Mouse (Mus musculus) kidney, embryonic 14.5 days (tissue): ENCODE measurements at regions not wholly inside any gene's neighbourhood (a gene's known extent, or its start where the extent isn't known, plus 50 kb on each side); places are given as distances from the start of the nearest gene placed in this dataset.

ENCODE experiments used
- ATAC-seq: fragments of 200-750 bp; cut with Nextera tagmentation; 2 replicates; pipeline ENCODE4 v1.8.0; 2017; ENCODE audit warnings: moderate number of reproducible peaks, mild to moderate bottlenecking, moderate TSS enrichment, moderate library complexity; ENCODE audit not compliant: low FRiP score, low TSS enrichment
- H3K27ac ChIP-seq: fragments of 300-500 bp; sonication (generic); 2 replicates; pipeline ENCODE4 v1.5.1; 2014; ENCODE audit warnings: low read depth, mild to moderate bottlenecking, low read length, moderate library complexity, mixed read lengths
- H3K27me3 ChIP-seq: fragments of 300-500 bp; sonication (generic); 2 replicates; pipeline ENCODE4 v1.6.1; 2014; ENCODE audit warnings: mild to moderate bottlenecking, low read length; ENCODE audit not compliant: control insufficient read depth, insufficient read depth
- H3K36me3 ChIP-seq: fragments of 300-500 bp; sonication (generic); 2 replicates; pipeline ENCODE4 v1.6.1; 2014; ENCODE audit warnings: low read length, mixed read lengths; ENCODE audit not compliant: control insufficient read depth, insufficient read depth
- H3K4me1 ChIP-seq: fragments of 300-500 bp; sonication (generic); 2 replicates; pipeline ENCODE4 v1.6.1; 2014; ENCODE audit warnings: low read length, mixed read lengths; ENCODE audit not compliant: control insufficient read depth, insufficient read depth
- H3K4me2 ChIP-seq: fragments of 300-500 bp; sonication (generic); replicated peaks from 2 replicates; pipeline ENCODE4 v1.6.1; 2014; ENCODE audit warnings: low read depth, mild to moderate bottlenecking, low read length
- H3K4me3 ChIP-seq: fragments of 300-500 bp; sonication (generic); 2 replicates; pipeline ENCODE4 v1.5.1; 2014; ENCODE audit warnings: mild to moderate bottlenecking, low read length
- H3K9ac ChIP-seq: fragments of 300-500 bp; sonication (generic); 2 replicates; pipeline ENCODE4 v1.6.1; 2014; ENCODE audit warnings: low read depth, mild to moderate bottlenecking, low read length, moderate library complexity
- H3K9me3 ChIP-seq: fragments of 300-500 bp; sonication (generic); 2 replicates; pipeline ENCODE4 v1.6.1; 2016; ENCODE audit warnings: low read length; ENCODE audit not compliant: control insufficient read depth
- WGBS: fragments of 180-500 bp; shearing (Covaris S2); extraction: QIAGEN DNeasy Blood & Tissue Kit; methylation state at CpG from one replicate; pipeline ENCODE4 v1.1.7; 2014; 5-methylcytosine and 5-hydroxymethylcytosine counted together

GRCm38 (mm10) chr7:83104426-83104825 is 237.3 kb downstream of the Mex3b start:
- Histone ChIP-seq H3K9ac (no peak overlapping the region), H3K9me3 (no peaks in the 10 kb centered on the region), H3K4me1 (no peaks in the 10 kb centered on the region), H3K27me3 (no peaks in the 10 kb centered on the region), H3K36me3 (no peaks in the 10 kb centered on the region), H3K27ac (no peak overlapping the region), H3K4me3 (no peak overlapping the region), H3K4me2 (no peak overlapping the region)
- WGBS: 75% methylated on average over 1 of the region's 1 CpGs
- ATAC-seq: no peak

GRCm38 (mm10) chr7:83105672-83106071 is 238.5 kb downstream of the Mex3b start:
- Histone ChIP-seq H3K9me3 (no peaks in the 10 kb centered on the region), H3K27me3 (no peaks in the 10 kb centered on the region), H3K27ac (no peak overlapping the region), H3K4me3 (no peak overlapping the region), H3K36me3 (no peaks in the 10 kb centered on the region), H3K9ac (no peak overlapping the region), H3K4me2 (no peak overlapping the region), H3K4me1 (no peaks in the 10 kb centered on the region)
- no peak for ATAC-seq

DNA sequence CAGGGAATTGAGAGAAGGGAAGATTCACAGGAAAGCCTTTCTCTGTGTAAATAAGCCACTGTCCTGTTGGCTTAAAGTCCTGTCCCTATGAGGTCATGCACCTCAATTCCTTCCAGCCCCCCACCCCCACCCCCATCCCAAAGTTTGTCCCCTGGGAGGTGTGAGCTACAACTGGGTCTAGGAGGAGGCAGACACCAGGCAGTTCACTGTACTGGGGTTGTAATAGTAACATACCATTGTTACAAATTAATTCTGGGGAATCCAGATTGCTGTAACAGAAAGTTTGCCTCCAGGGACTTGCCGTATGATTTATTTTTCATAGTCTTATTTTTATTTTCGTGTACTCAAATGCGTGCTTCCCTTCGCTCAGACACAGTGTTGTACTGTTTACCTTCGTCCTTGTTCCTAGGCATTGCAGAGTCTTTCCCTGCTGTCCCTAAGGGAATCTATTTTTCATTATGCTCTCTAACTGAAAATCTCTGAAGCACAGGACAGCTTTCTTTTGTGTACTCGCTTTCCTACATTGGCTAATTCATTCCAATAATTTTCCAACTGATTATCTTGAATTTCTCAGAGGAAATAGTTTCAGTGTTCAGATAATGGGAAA is 244.2 kb downstream of the Mex3b start:
- H3K9me3 ChIP-seq: no peaks in the 10 kb centered on the region
- H3K36me3 ChIP-seq: no peaks in the 10 kb centered on the region
- no peak overlapping the region for H3K4me3 ChIP-seq
- no peaks in the 10 kb centered on the region for H3K27me3 ChIP-seq
- 65% methylated on average over 6 of the region's 6 CpGs for WGBS
- H3K9ac ChIP-seq: no peak overlapping the region
- ATAC-seq: no peak
- no peaks in the 10 kb centered on the region for H3K4me1 ChIP-seq
- H3K4me2 ChIP-seq: no peak overlapping the region
- no peak overlapping the region for H3K27ac ChIP-seq

GRCm38 (mm10) chr7:83116487-83116886 is 249.4 kb downstream of the Mex3b start:
- H3K9me3 ChIP-seq: no peaks in the 10 kb centered on the region
- no peak overlapping the region for H3K4me3 ChIP-seq
- H3K27ac ChIP-seq: no peak overlapping the region
- no peaks in the 10 kb centered on the region for H3K27me3 ChIP-seq
- H3K9ac ChIP-seq: no peak overlapping the region
- no peak overlapping the region for H3K4me2 ChIP-seq
- no peak for ATAC-seq
- no peaks in the 10 kb centered on the region for H3K4me1 ChIP-seq
- no peaks in the 10 kb centered on the region for H3K36me3 ChIP-seq
- 91% methylated on average over 1 of the region's 1 CpGs for WGBS

- no peaks in the 10 kb centered on the region for H3K36me3 ChIP-seq
- no peak overlapping the region for H3K4me3 ChIP-seq
- no peak overlapping the region for H3K4me2 ChIP-seq
- no peak overlapping the region for H3K9ac ChIP-seq
- H3K27me3 ChIP-seq: no peaks in the 10 kb centered on the region
- H3K4me1 ChIP-seq: no peaks in the 10 kb centered on the region
- no peak overlapping the region for H3K27ac ChIP-seq
- ATAC-seq: no peak
- 80% methylated on average over 3 of the region's 3 CpGs for WGBS
- H3K9me3 ChIP-seq: no peaks in the 10 kb centered on the region
Measured at GRCm38 (mm10) chr7:83117065-83117464, 249.9 kb downstream of the Mex3b start.

DNA sequence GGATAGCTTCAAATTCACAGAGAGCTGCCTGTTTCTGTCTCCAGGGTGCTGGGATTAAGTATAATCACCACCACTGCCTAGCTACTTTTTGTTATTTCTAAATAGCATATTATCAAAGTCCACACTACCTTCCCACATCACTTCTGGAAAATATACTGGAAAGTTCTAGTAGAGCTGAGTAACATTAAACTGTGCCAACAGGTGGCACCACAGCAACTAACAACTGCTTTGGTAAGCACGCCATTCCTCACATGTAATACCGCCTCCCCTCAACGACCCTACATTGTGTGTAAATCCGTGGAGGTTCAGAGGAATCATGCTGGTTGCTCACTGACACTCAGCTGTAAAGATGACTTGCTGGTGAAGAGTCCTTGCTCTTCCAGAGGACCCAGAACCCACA is 259.1 kb downstream of the Mex3b start:
- ATAC-seq: no peak
- H3K9ac ChIP-seq: no peak overlapping the region
- no peak overlapping the region for H3K4me3 ChIP-seq
- no peaks in the 10 kb centered on the region for H3K36me3 ChIP-seq
- WGBS: 72% methylated on average over 4 of the region's 4 CpGs
- H3K27me3 ChIP-seq: no peaks in the 10 kb centered on the region
- no peak overlapping the region for H3K27ac ChIP-seq
- H3K9me3 ChIP-seq: no peaks in the 10 kb centered on the region
- no peak overlapping the region for H3K4me2 ChIP-seq
- no peaks in the 10 kb centered on the region for H3K4me1 ChIP-seq

DNA sequence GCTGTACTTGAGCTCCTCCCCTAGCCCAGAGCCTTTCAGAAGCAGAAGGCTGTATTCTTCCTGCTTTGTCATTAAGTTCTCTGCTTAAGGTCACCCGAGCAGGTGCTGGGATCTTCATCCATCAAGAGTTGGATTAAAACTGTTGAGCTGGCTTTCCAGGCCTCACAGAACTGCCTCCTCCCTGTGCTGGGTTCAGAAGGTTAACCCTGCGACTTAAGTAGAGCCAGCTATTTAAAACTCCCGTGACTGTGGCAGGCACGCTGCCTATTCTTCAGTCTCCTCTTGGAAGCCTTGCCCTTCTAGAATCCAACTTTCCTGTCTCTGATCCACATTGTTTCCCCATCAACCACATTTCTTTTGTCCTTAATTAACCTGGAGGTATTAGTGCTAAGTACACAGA is 273.1 kb downstream of the Mex3b start:
- no peak for ATAC-seq

DNA sequence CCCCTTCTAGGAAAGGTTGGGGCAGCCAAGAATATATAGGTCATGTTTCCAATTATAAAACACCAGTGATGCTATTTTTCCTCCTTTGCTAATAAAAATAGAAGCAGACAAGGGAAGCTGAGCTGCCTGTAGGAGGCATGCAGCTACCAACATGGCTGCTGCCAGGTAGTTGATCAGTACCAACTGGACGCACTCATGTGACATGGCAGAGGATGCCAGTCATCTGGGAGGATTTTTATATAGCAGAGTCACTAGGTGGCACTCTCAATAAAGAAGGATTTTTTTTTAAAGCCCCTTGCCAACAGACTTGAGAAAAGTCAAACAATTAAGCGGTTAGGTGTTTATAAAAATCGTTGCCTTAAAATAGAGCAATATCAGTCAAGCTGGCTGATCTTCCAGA is 273.5 kb downstream of the Mex3b start:
- no peaks in the 10 kb centered on the region for H3K4me1 ChIP-seq
- 92% methylated on average over 3 of the region's 3 CpGs for WGBS
- H3K9me3 ChIP-seq: no peaks in the 10 kb centered on the region
- no peak overlapping the region for H3K4me2 ChIP-seq
- no peaks in the 10 kb centered on the region for H3K36me3 ChIP-seq
- H3K27ac ChIP-seq: no peak overlapping the region
- H3K4me3 ChIP-seq: no peak overlapping the region
- no peak overlapping the region for H3K9ac ChIP-seq
- H3K27me3 ChIP-seq: no peaks in the 10 kb centered on the region
- no peak for ATAC-seq

More for the DNA sequence above, 273.1 kb downstream of the Mex3b start:
- no peaks in the 10 kb centered on the region for H3K9me3 ChIP-seq
- no peak overlapping the region for H3K4me2 ChIP-seq
- H3K4me1 ChIP-seq: no peaks in the 10 kb centered on the region
- no peaks in the 10 kb centered on the region for H3K36me3 ChIP-seq
- no peak overlapping the region for H3K9ac ChIP-seq
- H3K27me3 ChIP-seq: no peaks in the 10 kb centered on the region
- 49% methylated on average over 4 of the region's 4 CpGs for WGBS
- H3K4me3 ChIP-seq: no peak overlapping the region
- no peak overlapping the region for H3K27ac ChIP-seq

- no peaks in the 10 kb centered on the region for H3K4me1 ChIP-seq
- H3K27ac ChIP-seq: no peak overlapping the region
- H3K4me2 ChIP-seq: no peak overlapping the region
- H3K27me3 ChIP-seq: no peaks in the 10 kb centered on the region
- 74% methylated on average over 5 of the region's 5 CpGs for WGBS
- H3K4me3 ChIP-seq: no peak overlapping the region
- no peak overlapping the region for H3K9ac ChIP-seq
- no peaks in the 10 kb centered on the region for H3K36me3 ChIP-seq
- no peaks in the 10 kb centered on the region for H3K9me3 ChIP-seq
- no peak for ATAC-seq
Measured at GRCm38 (mm10) chr7:83144018-83144417, 276.9 kb downstream of the Mex3b start.
